Mouse (Mus musculus): ENCODE results near the gene Hesx1. TPM values are rescaled to one million over a fixed set of nuclear protein-coding genes. Genes with fewer than 3 reads are reported as not detected.

Hesx1 gene
- polyA plus RNA-seq, 1 experiment from 2014 or later, result 0.25 TPM

DNA sequence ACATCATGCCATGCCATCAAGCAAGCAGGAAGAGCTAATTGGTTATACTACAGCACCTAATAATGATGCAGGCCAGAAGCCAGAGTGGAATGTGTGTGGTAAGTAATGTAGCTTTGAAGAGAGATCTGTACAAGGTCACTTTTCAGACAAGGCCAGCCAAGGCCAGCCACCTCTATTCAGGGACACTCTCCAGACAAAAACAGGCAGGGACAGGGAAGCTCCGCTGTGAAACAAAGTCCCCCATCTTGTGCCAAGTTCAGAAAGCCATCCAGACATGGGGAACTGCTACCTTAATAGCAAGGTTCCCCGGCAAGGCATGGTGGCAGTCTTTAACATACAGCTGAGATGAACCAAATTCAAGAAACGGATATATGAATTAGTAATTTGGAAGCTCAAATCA, 18.7 kb upstream of the Hesx1 start:
- DNase-seq (ENCODE audit: low spot score) (no peak), ATAC-seq (ENCODE audit: insufficient number of reproducible peaks, low FRiP score, low TSS enrichment, low read depth) (no peak)
- no peaks in the 10 kb centered on the region for H3K9me3 ChIP-seq (ENCODE audit: control insufficient read depth, low read length)
- H3K4me3 ChIP-seq (ENCODE audit: low read depth, low read length), result no peak overlapping the region
- WGBS, result 61% methylated on average over 3 of the region's 3 CpGs
- H3K4me2 ChIP-seq (ENCODE audit: low read depth, severe bottlenecking), result no peak overlapping the region
- no peaks in the 10 kb centered on the region for H3K27me3 ChIP-seq (ENCODE audit: control insufficient read depth, insufficient read depth, low read length)
- no peak overlapping the region for H3K27ac ChIP-seq (replicated peaks; ENCODE audit: low read depth, low read length)
- no peaks in the 10 kb centered on the region for H3K4me1 ChIP-seq (ENCODE audit: control insufficient read depth, insufficient read depth, low read length)
- H3K9ac ChIP-seq (ENCODE audit: low read length), result no peak overlapping the region
- no peaks in the 10 kb centered on the region for H3K36me3 ChIP-seq (ENCODE audit: control insufficient read depth, insufficient read depth, low read length)

DNA sequence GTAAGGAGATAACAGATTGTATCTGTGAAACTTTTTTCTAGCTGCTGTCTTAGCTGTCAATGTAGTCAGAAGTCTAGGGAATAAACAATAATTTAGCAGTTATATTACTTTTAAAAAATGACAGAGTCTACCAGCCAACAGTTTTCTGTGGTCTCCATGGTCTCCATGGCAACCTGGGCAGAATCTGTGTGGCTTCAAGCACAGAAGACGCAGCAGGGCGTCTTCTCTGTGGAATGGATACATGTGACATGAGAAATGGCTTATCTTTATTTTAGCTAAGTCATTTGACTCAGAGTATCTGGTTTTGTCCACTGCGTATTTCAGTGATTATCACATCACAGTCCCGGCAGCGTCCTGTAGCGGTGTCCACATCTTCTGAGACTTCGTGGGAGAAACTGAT, 18.0 kb upstream of the Hesx1 start:
- Histone ChIP-seq H3K9ac (ENCODE audit: low read length) (no peak overlapping the region), H3K27ac (replicated peaks; ENCODE audit: low read depth, low read length) (no peak overlapping the region), H3K27me3 (ENCODE audit: control insufficient read depth, insufficient read depth, low read length) (no peaks in the 10 kb centered on the region), H3K4me2 (ENCODE audit: low read depth, severe bottlenecking) (no peak overlapping the region), H3K4me1 (ENCODE audit: control insufficient read depth, insufficient read depth, low read length) (no peaks in the 10 kb centered on the region), H3K36me3 (ENCODE audit: control insufficient read depth, insufficient read depth, low read length) (no peaks in the 10 kb centered on the region), H3K9me3 (ENCODE audit: control insufficient read depth, low read length) (peaks cover 3% of the 10 kb centered on the region; the same call in 1 of the 2 replicates), H3K4me3 (ENCODE audit: low read depth, low read length) (no peak overlapping the region)
- DNase-seq (ENCODE audit: low spot score) (no peak), ATAC-seq (ENCODE audit: insufficient number of reproducible peaks, low FRiP score, low TSS enrichment, low read depth) (no peak)
- WGBS, result 87% methylated on average over 7 of the region's 7 CpGs

DNA sequence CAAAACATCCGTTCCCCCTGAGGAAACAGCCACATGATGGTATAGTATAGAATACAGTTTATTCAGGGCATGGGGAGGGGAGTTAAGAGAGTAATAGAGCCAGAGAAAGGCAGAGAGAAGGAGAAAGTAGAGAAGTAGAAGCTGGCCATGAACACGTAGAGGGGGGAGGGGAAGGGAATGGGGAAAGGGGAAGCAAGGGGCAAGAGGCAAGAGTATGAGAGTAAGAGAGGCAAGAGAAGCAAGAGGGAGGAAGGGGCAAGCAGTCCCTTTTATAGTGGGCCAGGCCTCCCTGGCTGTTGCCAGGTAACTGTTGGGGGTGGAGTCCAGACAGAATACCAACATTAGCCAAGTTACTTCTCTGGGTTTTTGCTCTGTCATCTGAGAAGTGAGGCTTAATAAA, 16.7 kb upstream of the Hesx1 start:
- Histone ChIP-seq H3K27ac (replicated peaks; ENCODE audit: low read depth, low read length) (no peak overlapping the region), H3K27me3 (ENCODE audit: control insufficient read depth, insufficient read depth, low read length) (no peaks in the 10 kb centered on the region), H3K4me1 (ENCODE audit: control insufficient read depth, insufficient read depth, low read length) (no peaks in the 10 kb centered on the region), H3K9ac (ENCODE audit: low read length) (no peak overlapping the region), H3K4me3 (ENCODE audit: low read depth, low read length) (no peak overlapping the region), H3K9me3 (ENCODE audit: control insufficient read depth, low read length) (peaks cover 3% of the 10 kb centered on the region; the same call in 1 of the 2 replicates), H3K4me2 (ENCODE audit: low read depth, severe bottlenecking) (no peak overlapping the region), H3K36me3 (ENCODE audit: control insufficient read depth, insufficient read depth, low read length) (no peaks in the 10 kb centered on the region)
- ATAC-seq (ENCODE audit: insufficient number of reproducible peaks, low FRiP score, low TSS enrichment, low read depth) (no peak), DNase-seq (ENCODE audit: low spot score) (no peak)
- 46% methylated on average over 2 of the region's 2 CpGs for WGBS

DNA sequence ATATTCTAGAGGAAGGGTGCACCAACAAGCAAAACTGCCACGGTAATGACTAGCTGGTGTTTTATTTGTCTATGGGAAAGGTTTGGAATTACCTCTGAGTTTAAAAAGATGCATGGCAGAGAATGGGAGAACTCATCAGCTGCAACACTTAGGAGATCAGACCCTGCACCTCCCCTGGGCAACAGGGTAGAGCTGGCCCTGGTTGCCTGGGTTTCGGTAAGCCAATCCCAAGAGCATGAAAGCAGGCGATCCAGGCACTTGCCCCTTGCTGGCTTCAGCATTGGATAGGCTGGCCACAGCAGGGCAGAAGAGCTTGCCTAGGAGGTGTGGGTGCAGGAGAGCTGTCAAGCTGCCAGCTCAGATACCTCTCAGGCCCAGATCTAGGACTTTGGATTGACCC, 14.4 kb upstream of the Hesx1 start:
- Histone ChIP-seq H3K27me3 (ENCODE audit: control insufficient read depth, insufficient read depth, low read length) (no peaks in the 10 kb centered on the region), H3K4me3 (ENCODE audit: low read depth, low read length) (no peak overlapping the region), H3K4me1 (ENCODE audit: control insufficient read depth, insufficient read depth, low read length) (no peaks in the 10 kb centered on the region), H3K9ac (ENCODE audit: low read length) (no peak overlapping the region), H3K4me2 (ENCODE audit: low read depth, severe bottlenecking) (no peak overlapping the region), H3K9me3 (ENCODE audit: control insufficient read depth, low read length) (peaks cover 3% of the 10 kb centered on the region; the same call in 1 of the 2 replicates), H3K27ac (replicated peaks; ENCODE audit: low read depth, low read length) (no peak overlapping the region), H3K36me3 (ENCODE audit: control insufficient read depth, insufficient read depth, low read length) (no peaks in the 10 kb centered on the region)
- 88% methylated on average over 3 of the region's 3 CpGs for WGBS
- ATAC-seq (ENCODE audit: insufficient number of reproducible peaks, low FRiP score, low TSS enrichment, low read depth) (no peak), DNase-seq (ENCODE audit: low spot score) (no peak)

DNA sequence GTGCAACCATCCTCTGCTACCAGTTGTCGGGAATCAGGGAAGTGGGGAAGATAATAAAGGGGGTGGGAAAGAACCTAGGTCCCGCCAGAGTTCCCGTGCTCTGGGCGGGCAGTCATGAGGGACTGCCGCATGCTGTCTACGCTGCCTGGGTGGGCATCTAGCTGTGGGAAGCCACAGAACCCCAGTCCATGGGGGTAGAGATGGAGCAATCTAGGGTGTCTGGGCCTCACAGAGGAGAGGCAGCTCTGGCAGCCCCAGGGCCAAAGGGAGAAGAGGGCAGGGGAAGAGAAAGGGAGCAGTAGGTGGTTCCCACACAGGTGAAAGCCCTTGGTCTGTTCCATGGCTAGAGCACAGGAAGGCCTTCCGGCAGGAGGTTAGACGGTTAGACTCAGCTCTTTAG, 13.2 kb upstream of the Hesx1 start:
- Histone ChIP-seq H3K9me3 (ENCODE audit: control insufficient read depth, low read length) (peaks cover 3% of the 10 kb centered on the region; the same call in 1 of the 2 replicates), H3K4me1 (ENCODE audit: control insufficient read depth, insufficient read depth, low read length) (no peaks in the 10 kb centered on the region), H3K4me2 (ENCODE audit: low read depth, severe bottlenecking) (no peak overlapping the region), H3K27me3 (ENCODE audit: control insufficient read depth, insufficient read depth, low read length) (no peaks in the 10 kb centered on the region), H3K27ac (replicated peaks; ENCODE audit: low read depth, low read length) (no peak overlapping the region), H3K4me3 (ENCODE audit: low read depth, low read length) (no peak overlapping the region), H3K9ac (ENCODE audit: low read length) (no peak overlapping the region), H3K36me3 (ENCODE audit: control insufficient read depth, insufficient read depth, low read length) (no peaks in the 10 kb centered on the region)
- DNase-seq (ENCODE audit: low spot score) (no peak), ATAC-seq (ENCODE audit: insufficient number of reproducible peaks, low FRiP score, low TSS enrichment, low read depth) (no peak)
- 95% methylated on average over 8 of the region's 8 CpGs for WGBS

DNA sequence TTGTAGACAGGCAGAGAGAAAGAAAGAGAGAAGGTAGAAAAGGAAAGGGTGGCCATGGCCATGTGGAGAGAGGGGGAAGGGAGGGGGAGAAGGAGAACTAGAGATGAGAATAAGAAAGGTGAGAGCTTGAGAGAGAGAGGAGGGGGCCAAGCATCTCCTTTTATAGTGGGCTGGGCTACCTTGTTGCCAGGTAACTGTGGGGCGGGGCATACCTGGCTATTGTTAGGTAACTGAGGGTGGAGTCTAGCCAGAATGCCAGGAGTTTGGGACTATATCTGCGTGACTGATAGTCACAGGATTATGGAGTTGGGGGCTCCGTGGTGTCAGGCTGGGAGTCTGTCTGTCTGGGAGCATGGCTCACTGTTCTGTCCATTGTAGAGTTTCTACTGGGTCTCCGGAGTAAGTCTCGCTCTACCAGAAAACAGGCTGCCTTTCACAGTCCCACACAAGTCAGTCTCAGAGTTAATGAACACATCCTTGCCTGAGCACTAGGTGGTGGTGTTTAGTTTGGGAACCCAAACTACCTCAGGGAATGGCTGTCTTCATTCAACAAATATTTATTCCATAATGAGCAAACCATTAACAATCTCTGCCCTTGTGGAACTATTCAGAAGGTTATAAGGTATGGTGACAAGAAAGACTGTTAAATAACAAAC, 12.6 kb upstream of the Hesx1 start:
- Histone ChIP-seq H3K9me3 (ENCODE audit: control insufficient read depth, low read length) (peaks cover 3% of the 10 kb centered on the region; the same call in 1 of the 2 replicates), H3K4me1 (ENCODE audit: control insufficient read depth, insufficient read depth, low read length) (no peaks in the 10 kb centered on the region), H3K27me3 (ENCODE audit: control insufficient read depth, insufficient read depth, low read length) (no peaks in the 10 kb centered on the region), H3K9ac (ENCODE audit: low read length) (no peak overlapping the region), H3K27ac (replicated peaks; ENCODE audit: low read depth, low read length) (no peak overlapping the region), H3K4me3 (ENCODE audit: low read depth, low read length) (no peak overlapping the region), H3K36me3 (ENCODE audit: control insufficient read depth, insufficient read depth, low read length) (no peaks in the 10 kb centered on the region), H3K4me2 (ENCODE audit: low read depth, severe bottlenecking) (no peak overlapping the region)
- 71% methylated on average over 5 of the region's 5 CpGs for WGBS
- no peak for DNase-seq (ENCODE audit: low spot score)
- no peak for ATAC-seq (ENCODE audit: insufficient number of reproducible peaks, low FRiP score, low TSS enrichment, low read depth)

DNA sequence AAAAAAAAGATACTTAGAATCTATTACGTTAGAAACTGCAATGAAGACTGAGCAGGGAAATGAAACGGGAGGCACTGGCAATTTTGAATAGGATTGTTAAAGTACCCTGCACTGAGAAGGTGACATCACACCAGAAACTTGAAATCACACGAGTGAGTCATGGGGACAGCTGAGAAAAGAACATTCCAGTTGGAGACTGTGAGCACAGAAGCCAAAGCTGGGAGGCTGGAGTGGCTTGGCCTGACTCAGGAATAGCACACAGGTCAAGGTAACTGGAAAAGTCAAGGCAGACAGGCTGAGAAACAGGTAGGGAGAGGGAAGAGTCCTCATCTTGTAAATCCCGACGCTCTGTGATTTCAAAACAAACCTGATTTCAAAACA, 12.1 kb upstream of the Hesx1 start:
- Histone ChIP-seq H3K9ac (ENCODE audit: low read length) (no peak overlapping the region), H3K27me3 (ENCODE audit: control insufficient read depth, insufficient read depth, low read length) (no peaks in the 10 kb centered on the region), H3K9me3 (ENCODE audit: control insufficient read depth, low read length) (peaks cover 3% of the 10 kb centered on the region; the same call in 1 of the 2 replicates), H3K4me3 (ENCODE audit: low read depth, low read length) (no peak overlapping the region), H3K36me3 (ENCODE audit: control insufficient read depth, insufficient read depth, low read length) (no peaks in the 10 kb centered on the region), H3K4me2 (ENCODE audit: low read depth, severe bottlenecking) (no peak overlapping the region), H3K27ac (replicated peaks; ENCODE audit: low read depth, low read length) (no peak overlapping the region), H3K4me1 (ENCODE audit: control insufficient read depth, insufficient read depth, low read length) (no peaks in the 10 kb centered on the region)
- DNase-seq (ENCODE audit: low spot score) (no peak), ATAC-seq (ENCODE audit: insufficient number of reproducible peaks, low FRiP score, low TSS enrichment, low read depth) (no peak)
- 85% methylated on average over 5 of the region's 5 CpGs for WGBS

DNA sequence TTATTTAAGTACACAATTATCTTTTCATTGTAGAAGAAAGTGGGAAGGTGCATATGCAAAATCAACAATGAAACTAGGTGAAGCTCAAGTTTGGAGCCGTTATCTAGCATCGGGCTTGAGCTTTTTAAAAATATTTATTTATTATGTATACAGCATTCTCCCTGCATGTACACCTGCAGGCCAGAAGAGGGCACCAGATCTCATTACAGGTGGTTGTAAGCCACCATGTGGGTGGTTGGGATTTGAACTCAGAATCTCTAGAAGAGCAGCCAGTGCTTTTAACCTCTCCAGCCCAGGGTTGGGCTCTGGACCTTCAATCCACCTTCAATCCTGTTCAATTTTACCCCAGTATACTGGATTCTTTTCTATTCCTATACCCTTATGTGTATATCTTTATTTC, 5.5 kb upstream of the Hesx1 start:
- no peak for DNase-seq (ENCODE audit: low spot score)

DNA sequence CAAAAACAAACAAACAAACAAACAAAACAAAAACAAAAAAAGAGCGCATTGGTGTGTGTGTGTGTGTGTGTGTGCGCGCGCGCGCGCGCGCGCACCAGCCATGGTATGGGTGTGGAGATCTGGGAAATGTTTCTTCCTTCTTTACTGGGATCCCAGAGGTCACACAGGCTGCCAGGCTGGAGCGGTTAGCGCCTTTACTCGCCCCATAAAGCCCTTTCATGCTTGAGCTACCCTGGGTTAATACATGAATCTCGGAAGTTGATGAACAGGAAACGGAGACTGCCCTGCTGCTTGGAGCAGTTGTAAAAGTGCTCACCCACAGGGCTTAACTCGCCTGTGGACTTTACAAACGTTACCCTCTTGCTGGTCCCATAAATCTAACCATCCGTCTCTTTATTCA, 2.6 kb upstream of the Hesx1 start:
- Histone ChIP-seq H3K4me2 (ENCODE audit: low read depth, severe bottlenecking) (no peak overlapping the region), H3K4me1 (ENCODE audit: control insufficient read depth, insufficient read depth, low read length) (peaks cover 7% of the 10 kb centered on the region; the same call in 1 of the 2 replicates), H3K36me3 (ENCODE audit: control insufficient read depth, insufficient read depth, low read length) (no peaks in the 10 kb centered on the region), H3K9ac (ENCODE audit: low read length) (no peak overlapping the region), H3K4me3 (ENCODE audit: low read depth, low read length) (no peak overlapping the region), H3K27me3 (ENCODE audit: control insufficient read depth, insufficient read depth, low read length) (no peaks in the 10 kb centered on the region), H3K27ac (replicated peaks; ENCODE audit: low read depth, low read length) (no peak overlapping the region), H3K9me3 (ENCODE audit: control insufficient read depth, low read length) (no peaks in the 10 kb centered on the region)
- WGBS, result 51% methylated on average over 18 of the region's 18 CpGs
- no peak for ATAC-seq (ENCODE audit: insufficient number of reproducible peaks, low FRiP score, low TSS enrichment, low read depth)
- DNase-seq (ENCODE audit: low spot score), result peak; percentile 59

More for the DNA sequence above, 5.5 kb upstream of the Hesx1 start:
- WGBS, result 71% methylated on average over 2 of the region's 2 CpGs
- Histone ChIP-seq H3K4me1 (ENCODE audit: control insufficient read depth, insufficient read depth, low read length) (no peaks in the 10 kb centered on the region; the same call in 1 of the 2 replicates), H3K4me3 (ENCODE audit: low read depth, low read length) (no peak overlapping the region), H3K9ac (ENCODE audit: low read length) (no peak overlapping the region), H3K36me3 (ENCODE audit: control insufficient read depth, insufficient read depth, low read length) (no peaks in the 10 kb centered on the region), H3K4me2 (ENCODE audit: low read depth, severe bottlenecking) (no peak overlapping the region), H3K27ac (replicated peaks; ENCODE audit: low read depth, low read length) (no peak overlapping the region), H3K27me3 (ENCODE audit: control insufficient read depth, insufficient read depth, low read length) (no peaks in the 10 kb centered on the region), H3K9me3 (ENCODE audit: control insufficient read depth, low read length) (no peaks in the 10 kb centered on the region)
- ATAC-seq (ENCODE audit: insufficient number of reproducible peaks, low FRiP score, low TSS enrichment, low read depth), result no peak

Data from limb, embryonic 11.5 days (tissue).